Mouse (Mus musculus) brain, embryonic 14.5 days (tissue): ENCODE results near the gene 4930432K21Rik.

ENCODE experiments used
- CTCF ChIP-seq: fragments of 200-500 bp; IDR thresholded peaks from 2 replicates; pipeline ENCODE4 v1.5.1; 2012; ENCODE audit warnings: inconsistent platforms, mild to moderate bottlenecking, moderate library complexity, borderline replicate concordance; ENCODE audit not compliant: insufficient read depth, insufficient read length; ENCODE audit errors: extremely low read depth
- POLR2A ChIP-seq: fragments of 200-500 bp; IDR thresholded peaks from 2 replicates; pipeline ENCODE4 v1.6.1; 2012; ENCODE audit warnings: mild to moderate bottlenecking, inconsistent platforms, borderline replicate concordance; ENCODE audit not compliant: poor library complexity, insufficient read depth, insufficient read length, severe bottlenecking; ENCODE audit errors: extremely low read depth

DNA sequence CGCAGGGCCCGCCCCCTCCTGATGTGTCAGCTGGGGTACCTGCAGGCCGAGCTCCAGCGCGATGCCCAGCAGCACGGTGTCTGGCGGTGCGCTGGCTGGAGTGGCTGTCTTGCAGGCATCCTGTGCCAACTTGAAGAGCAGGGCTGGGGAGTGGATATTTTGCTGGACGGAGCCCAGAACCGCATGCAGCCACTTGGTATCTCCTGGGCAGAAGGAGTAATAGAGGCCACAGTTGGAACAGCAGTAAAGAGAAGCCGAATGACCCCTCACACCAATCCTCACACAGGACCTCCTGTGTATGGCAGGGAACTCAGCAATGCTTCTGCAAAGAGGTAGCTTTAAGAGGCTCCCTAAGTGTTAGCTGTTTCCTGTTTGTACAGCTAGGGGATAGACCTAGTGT lies 69.4 kb downstream of the 4930432K21Rik start:
- TF ChIP-seq POLR2A = no peak
- TF ChIP-seq CTCF = no peak
